ENCODE assay signal across 1 mouse cellular context in the genomic region with DNA sequence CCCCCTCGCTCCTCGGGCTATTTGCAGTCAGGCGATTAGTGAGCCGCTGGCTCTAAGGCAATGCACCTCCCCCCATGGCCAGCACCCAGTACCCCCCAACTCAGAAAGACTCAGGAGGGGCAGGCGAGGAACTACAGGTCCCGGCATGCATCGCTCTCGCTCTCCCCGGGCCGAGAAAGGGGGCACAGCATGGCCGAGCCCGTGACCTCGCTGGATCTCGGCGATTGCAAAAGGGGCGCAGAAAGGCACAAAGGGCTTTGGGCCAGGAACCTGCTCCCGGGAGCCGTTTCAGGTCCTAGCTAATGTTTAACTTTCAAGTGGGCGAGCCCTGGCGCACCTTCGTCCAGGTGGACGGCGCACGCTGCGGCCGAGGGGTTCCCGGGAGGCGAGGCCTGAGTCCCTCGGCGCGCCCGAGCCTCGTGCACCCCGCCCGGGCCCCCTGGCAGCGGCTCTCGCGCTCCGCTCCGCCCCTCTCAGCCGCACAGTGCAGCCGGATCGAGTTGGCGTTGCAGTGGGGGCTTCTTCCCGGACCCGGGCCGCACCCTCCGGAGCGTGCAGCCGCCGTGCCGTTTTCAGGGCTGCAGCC.
TF ChIP-seq lines count a peak whose summit lies in the region.

No protein-coding gene starts in this region.

TF ChIP-seq in C2C12, 6 proteins besides CTCF, POLR2A, EP300 and RAD21 (continued from another document):
- no peak for TF ChIP-seq FOSL1 (IDR thresholded peaks at IDR 0.05; ENCODE audit: insufficient read depth, low read length, poor library complexity, severe bottlenecking)
TF ChIP-seq in C2C12: peak in this region for 1.
